Mouse (Mus musculus): ENCODE data around the gene Plekho1. TPM values are rescaled to one million over a fixed set of nuclear protein-coding genes. Genes with fewer than 3 reads are reported as not detected.

Gene Plekho1
- polyA plus RNA-seq, 1 experiment from 2014 or later = 6.6 TPM

DNA sequence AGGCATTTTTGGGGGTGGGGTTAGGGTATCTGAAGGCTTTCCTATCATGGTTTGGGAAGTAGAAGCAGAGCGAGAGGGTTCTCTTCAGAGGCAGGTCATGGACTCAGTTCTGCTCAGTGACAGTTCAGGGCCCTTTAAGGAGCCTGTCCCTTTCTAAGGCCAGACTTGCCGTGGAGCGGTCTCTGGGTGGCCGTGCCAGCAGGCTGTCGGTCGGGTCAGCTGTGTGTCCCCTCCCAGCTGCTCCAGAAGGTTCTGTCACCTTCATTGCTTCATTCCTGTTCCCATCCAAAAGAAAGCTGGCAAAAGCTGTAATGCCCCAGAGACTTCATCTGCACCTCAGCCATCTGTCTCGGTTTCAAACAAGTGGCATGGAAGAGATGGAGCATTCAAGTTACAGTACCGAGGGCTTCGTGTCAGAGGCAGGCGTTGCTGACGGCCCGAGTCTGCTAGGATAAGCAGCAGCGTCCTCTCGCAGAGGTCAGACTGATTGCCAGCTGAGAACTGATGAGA, 50.0 kb downstream of the Plekho1 start:
- Histone ChIP-seq H3K4me2 (no peak overlapping the region), H3K9ac (no peak overlapping the region), H3K4me3 (replicated peaks) (no peak overlapping the region), H3K27me3 (no peaks in the 10 kb centered on the region), H3K4me1 (replicated peaks) (peaks cover 20% of the 10 kb centered on the region), H3K36me3 (replicated peaks) (peaks cover 75% of the 10 kb centered on the region), H3K27ac (replicated peaks) (no peak overlapping the region), H3K9me3 (replicated peaks) (no peaks in the 10 kb centered on the region)
- WGBS (ENCODE audit: insufficient replicate concordance) = 88% methylated on average over 14 of the region's 14 CpGs
- ATAC-seq (ENCODE audit: insufficient read depth) = no peak

- Histone ChIP-seq H3K9me3 (replicated peaks) (no peaks in the 10 kb centered on the region), H3K27ac (replicated peaks) (no peak overlapping the region), H3K4me3 (replicated peaks) (no peak overlapping the region), H3K27me3 (no peaks in the 10 kb centered on the region), H3K4me1 (replicated peaks) (peaks cover 12% of the 10 kb centered on the region), H3K9ac (no peak overlapping the region), H3K4me2 (no peak overlapping the region), H3K36me3 (replicated peaks) (peaks cover 86% of the 10 kb centered on the region)
- ATAC-seq (ENCODE audit: insufficient read depth) = no peak
- WGBS (ENCODE audit: insufficient replicate concordance) = 85% methylated on average over 8 of the region's 8 CpGs
Measured at GRCm38 (mm10) chr3:95944742-95945141, 51.1 kb downstream of the Plekho1 start.

DNA sequence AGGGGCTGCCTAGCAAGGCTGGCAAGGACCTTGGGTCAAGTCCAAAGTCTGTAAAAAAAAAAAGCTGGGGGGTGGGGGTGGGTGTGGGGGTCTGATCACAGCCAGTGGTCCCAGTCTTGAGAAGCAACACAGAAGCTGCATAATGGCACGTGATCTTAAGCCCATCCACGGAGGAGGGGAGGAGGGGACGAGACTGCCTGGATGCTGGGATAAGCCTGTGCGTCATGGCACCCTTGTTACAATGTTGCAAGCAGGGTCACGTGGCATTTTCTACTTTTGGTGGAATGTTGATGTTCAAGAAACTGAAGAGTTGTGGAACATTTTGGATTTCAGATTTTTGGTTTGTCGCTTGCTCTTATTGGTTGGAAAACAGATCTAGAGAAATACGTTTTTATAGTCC, 52.6 kb downstream of the Plekho1 start:
- Histone ChIP-seq H3K9me3 (replicated peaks) (no peaks in the 10 kb centered on the region), H3K27me3 (no peaks in the 10 kb centered on the region), H3K9ac (no peak overlapping the region), H3K4me3 (replicated peaks) (no peak overlapping the region), H3K4me1 (replicated peaks) (no peaks in the 10 kb centered on the region; the same call in 1 of the 2 replicates), H3K27ac (replicated peaks) (no peak overlapping the region), H3K4me2 (no peak overlapping the region), H3K36me3 (replicated peaks) (peaks cover 95% of the 10 kb centered on the region)
- WGBS (ENCODE audit: insufficient replicate concordance) = 93% methylated on average over 7 of the region's 7 CpGs
- ATAC-seq (ENCODE audit: insufficient read depth) = no peak

GRCm38 (mm10) chr3:95942749-95943148, 53.1 kb downstream of the Plekho1 start:
- 76% methylated on average over 6 of the region's 6 CpGs for WGBS (ENCODE audit: insufficient replicate concordance)
- Histone ChIP-seq H3K4me1 (replicated peaks) (no peaks in the 10 kb centered on the region; the same call in 1 of the 2 replicates), H3K4me3 (replicated peaks) (no peak overlapping the region), H3K36me3 (replicated peaks) (peaks cover 96% of the 10 kb centered on the region), H3K4me2 (no peak overlapping the region), H3K27ac (replicated peaks) (no peak overlapping the region), H3K9ac (no peak overlapping the region), H3K9me3 (replicated peaks) (no peaks in the 10 kb centered on the region), H3K27me3 (no peaks in the 10 kb centered on the region)
- ATAC-seq (ENCODE audit: insufficient read depth) = no peak

- peaks cover 98% of the 10 kb centered on the region for H3K36me3 ChIP-seq (replicated peaks)
- 86% methylated on average over 15 of the region's 15 CpGs for WGBS (ENCODE audit: insufficient replicate concordance)
- H3K27me3 ChIP-seq = no peaks in the 10 kb centered on the region
- H3K9me3 ChIP-seq (replicated peaks) = no peaks in the 10 kb centered on the region
- no peaks in the 10 kb centered on the region; the same call in 1 of the 2 replicates for H3K4me1 ChIP-seq (replicated peaks)
- H3K4me3 ChIP-seq (replicated peaks) = no peak overlapping the region
- H3K9ac ChIP-seq = no peak overlapping the region
- H3K27ac ChIP-seq (replicated peaks) = no peak overlapping the region
- ATAC-seq (ENCODE audit: insufficient read depth) = no peak
- H3K4me2 ChIP-seq = no peak overlapping the region
Measured at GRCm38 (mm10) chr3:95938835-95939234, 57.0 kb downstream of the Plekho1 start.

Other genes with a start within 250 kb of the Plekho1 start
- 33.8 and 38.0 TPM in 2 replicates for gene Tars2, start 235.8 kb downstream of the Plekho1 start, polyA plus RNA-seq (2015; fragmentation: Nextera tagmentation; extraction: Ambion mirVana)
- 6.5 and 6.8 TPM in 2 replicates for gene Rprd2, start 177.1 kb downstream of the Plekho1 start, polyA plus RNA-seq (2015; fragmentation: Nextera tagmentation; extraction: Ambion mirVana)
- 22.7 and 23.9 TPM in 2 replicates for gene Prpf3, start 140.1 kb downstream of the Plekho1 start, polyA plus RNA-seq (2015; fragmentation: Nextera tagmentation; extraction: Ambion mirVana)
- 141 and 166 TPM in 2 replicates for gene Mrps21, start 124.5 kb downstream of the Plekho1 start, polyA plus RNA-seq (2015; fragmentation: Nextera tagmentation; extraction: Ambion mirVana)
- gene Ciart, start 113.8 kb downstream of the Plekho1 start, polyA plus RNA-seq (2015; fragmentation: Nextera tagmentation; extraction: Ambion mirVana) = 1.2 and 1.4 TPM in 2 replicates
- 6.6 and 7.0 TPM in 2 replicates for gene BC028528, start 104.0 kb downstream of the Plekho1 start, polyA plus RNA-seq (2015; fragmentation: Nextera tagmentation; extraction: Ambion mirVana)
- 11.8 and 13.3 TPM in 2 replicates for gene Aph1a, start 102.0 kb downstream of the Plekho1 start, polyA plus RNA-seq (2015; fragmentation: Nextera tagmentation; extraction: Ambion mirVana)
- 11.8 and 15.6 TPM in 2 replicates for gene Car14, start 91.3 kb downstream of the Plekho1 start, polyA plus RNA-seq (2015; fragmentation: Nextera tagmentation; extraction: Ambion mirVana)
- 117 and 129 TPM in 2 replicates for gene Anp32e, start 66.8 kb downstream of the Plekho1 start, polyA plus RNA-seq (2015; fragmentation: Nextera tagmentation; extraction: Ambion mirVana)
- 12.6 and 14.1 TPM in 2 replicates for gene Vps45, start 62.5 kb upstream of the Plekho1 start, polyA plus RNA-seq (2015; fragmentation: Nextera tagmentation; extraction: Ambion mirVana)
- gene Otud7b, start 108.5 kb upstream of the Plekho1 start, polyA plus RNA-seq (2015; fragmentation: Nextera tagmentation; extraction: Ambion mirVana) = 10.3 and 12.0 TPM in 2 replicates
- gene Mtmr11, start 166.0 kb upstream of the Plekho1 start, polyA plus RNA-seq (2015; fragmentation: Nextera tagmentation; extraction: Ambion mirVana) = 2.3 and 3.7 TPM in 2 replicates
- gene Sf3b4, start 176.3 kb upstream of the Plekho1 start, polyA plus RNA-seq (2015; fragmentation: Nextera tagmentation; extraction: Ambion mirVana) = 73.7 and 76.6 TPM in 2 replicates
- gene Sv2a, start 185.2 kb upstream of the Plekho1 start, polyA plus RNA-seq (2015; fragmentation: Nextera tagmentation; extraction: Ambion mirVana) = 0.23 and 0.26 TPM in 2 replicates
- gene Bola1, start 223.7 kb upstream of the Plekho1 start, polyA plus RNA-seq (2015; fragmentation: Nextera tagmentation; extraction: Ambion mirVana) = 32.1 and 34.6 TPM in 2 replicates
- gene Hist2h2ab, start 223.9 kb upstream of the Plekho1 start, polyA plus RNA-seq (2015; fragmentation: Nextera tagmentation; extraction: Ambion mirVana) = 0.40 and 0.58 TPM in 2 replicates
- 16.1 and 18.0 TPM in 2 replicates for gene Hist2h2ac, start 224.9 kb upstream of the Plekho1 start, polyA plus RNA-seq (2015; fragmentation: Nextera tagmentation; extraction: Ambion mirVana)
- gene Hist2h2be, start 225.1 kb upstream of the Plekho1 start, polyA plus RNA-seq (2015; fragmentation: Nextera tagmentation; extraction: Ambion mirVana) = 6.5 and 7.7 TPM in 2 replicates
- gene Hist2h3c2, start 243.1 kb upstream of the Plekho1 start, polyA plus RNA-seq (2015; fragmentation: Nextera tagmentation; extraction: Ambion mirVana) = 10.8 and 13.6 TPM in 2 replicates
- gene Hist2h2aa2, start 244.3 kb upstream of the Plekho1 start, polyA plus RNA-seq (2015; fragmentation: Nextera tagmentation; extraction: Ambion mirVana) = 54.8 and 64.9 TPM in 2 replicates
- gene Hist2h2aa1, start 249.5 kb upstream of the Plekho1 start, polyA plus RNA-seq (2015; fragmentation: Nextera tagmentation; extraction: Ambion mirVana) = 31.3 and 45.2 TPM in 2 replicates